Mouse (Mus musculus): ENCODE results near the gene Pla2g3. TPM values are rescaled to one million over a fixed set of nuclear protein-coding genes. Genes with fewer than 3 reads are reported as not detected.

Gene Pla2g3
- polyA plus RNA-seq, 2 experiments, result 0.40 to 0.99 TPM

DNA sequence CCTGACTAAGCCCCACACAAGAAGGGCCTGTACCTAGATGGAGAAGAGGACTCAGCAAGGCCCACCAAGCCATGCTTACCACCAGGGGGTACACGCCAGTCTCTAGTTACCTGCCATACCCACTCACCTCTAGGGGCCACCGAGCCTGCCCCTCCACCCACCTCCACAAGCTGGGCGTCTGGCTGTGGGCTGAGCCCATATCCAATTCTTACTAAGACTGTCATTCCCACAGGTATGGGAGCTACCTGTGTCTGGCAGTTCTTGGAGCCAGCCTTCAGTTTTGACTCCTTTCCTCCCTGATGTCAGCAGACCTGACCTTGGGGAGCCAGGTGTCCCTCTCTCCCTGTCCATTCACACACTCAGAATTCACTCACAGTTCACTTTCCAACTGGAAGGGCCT is 49.6 kb downstream of the Pla2g3 start:
- no peak for TF ChIP-seq POLR2A (IDR thresholded peaks at IDR 0.05; ENCODE audit: borderline replicate concordance, extremely low read depth, insufficient read depth, insufficient read length)
- Histone ChIP-seq H3K4me1 (ENCODE audit: control insufficient read depth, insufficient read depth, low read length) (peaks cover 29% of the 10 kb centered on the region), H3K36me3 (ENCODE audit: control insufficient read depth, insufficient read depth, low read length) (peaks cover 23% of the 10 kb centered on the region), H3K27me3 (ENCODE audit: control insufficient read depth, insufficient read depth, low read length) (no peaks in the 10 kb centered on the region), H3K4me2 (replicated peaks; ENCODE audit: low read depth, low read length, severe bottlenecking) (peak overlapping the region; percentile 76), H3K4me3 (replicated peaks; ENCODE audit: low read length) (peak overlapping the region; percentile 64), H3K27ac (replicated peaks; ENCODE audit: low read depth, low read length) (no peak overlapping the region), H3K9ac (ENCODE audit: low read depth, low read length, severe bottlenecking) (no peak overlapping the region), H3K9me3 (ENCODE audit: control insufficient read depth, low read length) (no peaks in the 10 kb centered on the region)
- WGBS, result 95% methylated on average over 3 of the region's 3 CpGs
- DNase-seq (ENCODE audit: low spot score) (no peak), ATAC-seq (ENCODE audit: low FRiP score, low read depth) (no peak)

GRCm38 (mm10) chr11:3538341-3538740 is 50.3 kb downstream of the Pla2g3 start:
- Histone ChIP-seq H3K36me3 (ENCODE audit: control insufficient read depth, insufficient read depth, low read length) (peaks cover 17% of the 10 kb centered on the region), H3K9ac (ENCODE audit: low read depth, low read length, severe bottlenecking) (peak overlapping the region; percentile 75), H3K27ac (replicated peaks; ENCODE audit: low read depth, low read length) (no peak overlapping the region; the same call in 1 of the 2 replicates), H3K9me3 (ENCODE audit: control insufficient read depth, low read length) (no peaks in the 10 kb centered on the region), H3K4me3 (replicated peaks; ENCODE audit: low read length) (peak overlapping the region; percentile 64), H3K4me2 (replicated peaks; ENCODE audit: low read depth, low read length, severe bottlenecking) (peak overlapping the region; percentile 76), H3K4me1 (ENCODE audit: control insufficient read depth, insufficient read depth, low read length) (peaks cover 35% of the 10 kb centered on the region), H3K27me3 (ENCODE audit: control insufficient read depth, insufficient read depth, low read length) (no peaks in the 10 kb centered on the region)
- no peak for TF ChIP-seq POLR2A (IDR thresholded peaks at IDR 0.05; ENCODE audit: borderline replicate concordance, extremely low read depth, insufficient read depth, insufficient read length)
- ATAC-seq (ENCODE audit: low FRiP score, low read depth) (no peak), DNase-seq (ENCODE audit: low spot score) (no peak)
- 64% methylated on average over 4 of the region's 4 CpGs for WGBS

GRCm38 (mm10) chr11:3539111-3539825 is 51.2 kb downstream of the Pla2g3 start:
- peak overlapping the region; percentile 75 for H3K9ac ChIP-seq (ENCODE audit: low read depth, low read length, severe bottlenecking)
- H3K27me3 ChIP-seq (ENCODE audit: control insufficient read depth, insufficient read depth, low read length), result no peaks in the 10 kb centered on the region
- H3K27ac ChIP-seq (replicated peaks; ENCODE audit: low read depth, low read length), result peak overlapping the region; percentile 61; the same call in 1 of the 2 replicates
- peak overlapping the region; percentile 76 for H3K4me2 ChIP-seq (replicated peaks; ENCODE audit: low read depth, low read length, severe bottlenecking)
- ATAC-seq (ENCODE audit: low FRiP score, low read depth) (peak; percentile 89), DNase-seq (ENCODE audit: low spot score) (peak; percentile 97)
- TF ChIP-seq POLR2A (IDR thresholded peaks at IDR 0.05; ENCODE audit: borderline replicate concordance, extremely low read depth, insufficient read depth, insufficient read length), result peak; percentile 96; the same call in 1 of the 2 replicates
- WGBS, result 6% methylated on average over 33 of the region's 33 CpGs
- peak overlapping the region; percentile 64 for H3K4me3 ChIP-seq (replicated peaks; ENCODE audit: low read length)
- H3K4me1 ChIP-seq (ENCODE audit: control insufficient read depth, insufficient read depth, low read length), result peaks cover 39% of the 10 kb centered on the region
- H3K36me3 ChIP-seq (ENCODE audit: control insufficient read depth, insufficient read depth, low read length), result peaks cover 8% of the 10 kb centered on the region; the same call in 1 of the 2 replicates
- no peaks in the 10 kb centered on the region for H3K9me3 ChIP-seq (ENCODE audit: control insufficient read depth, low read length)

GRCm38 (mm10) chr11:3539826-3540196 is 51.7 kb downstream of the Pla2g3 start:
- Histone ChIP-seq H3K9me3 (ENCODE audit: control insufficient read depth, low read length) (no peaks in the 10 kb centered on the region), H3K27me3 (ENCODE audit: control insufficient read depth, insufficient read depth, low read length) (no peaks in the 10 kb centered on the region), H3K4me2 (replicated peaks; ENCODE audit: low read depth, low read length, severe bottlenecking) (peak overlapping the region; percentile 76), H3K4me1 (ENCODE audit: control insufficient read depth, insufficient read depth, low read length) (peaks cover 38% of the 10 kb centered on the region), H3K27ac (replicated peaks; ENCODE audit: low read depth, low read length) (no peak overlapping the region), H3K9ac (ENCODE audit: low read depth, low read length, severe bottlenecking) (no peak overlapping the region), H3K36me3 (ENCODE audit: control insufficient read depth, insufficient read depth, low read length) (0 out of 2 replicates have a peak, but pooled peaks cover 5% of the 10 kb centered on the region), H3K4me3 (replicated peaks; ENCODE audit: low read length) (peak overlapping the region; percentile 64)
- no peak for DNase-seq (ENCODE audit: low spot score)
- 77% methylated on average over 4 of the region's 4 CpGs for WGBS
- no peak for TF ChIP-seq POLR2A (IDR thresholded peaks at IDR 0.05; ENCODE audit: borderline replicate concordance, extremely low read depth, insufficient read depth, insufficient read length)
- no peak for ATAC-seq (ENCODE audit: low FRiP score, low read depth)

- H3K36me3 ChIP-seq (ENCODE audit: control insufficient read depth, insufficient read depth, low read length), result 0 out of 2 replicates have a peak, but pooled peaks cover 5% of the 10 kb centered on the region
- 0 out of 2 replicates have a peak within 1 kb of the TSS, but pooled peaks have one; percentile 5 for H3K27ac ChIP-seq (replicated peaks; ENCODE audit: low read depth, low read length)
- H3K4me2 ChIP-seq (replicated peaks; ENCODE audit: low read depth, low read length, severe bottlenecking), result peak within 1 kb of the TSS; percentile 76
- ATAC-seq (ENCODE audit: low FRiP score, low read depth), result no peak
- H3K27me3 ChIP-seq (ENCODE audit: control insufficient read depth, insufficient read depth, low read length), result no peaks in the 10 kb centered on the region
- no peaks in the 10 kb centered on the region for H3K9me3 ChIP-seq (ENCODE audit: control insufficient read depth, low read length)
- H3K4me3 ChIP-seq (replicated peaks; ENCODE audit: low read length), result peak within 1 kb of the TSS; percentile 64
- no peak for TF ChIP-seq POLR2A (IDR thresholded peaks at IDR 0.05; ENCODE audit: borderline replicate concordance, extremely low read depth, insufficient read depth, insufficient read length)
- H3K4me1 ChIP-seq (ENCODE audit: control insufficient read depth, insufficient read depth, low read length), result peaks cover 36% of the 10 kb centered on the region
- no peak for DNase-seq (ENCODE audit: low spot score)
- peak within 1 kb of the TSS; percentile 51; the same call in 1 of the 2 replicates for H3K9ac ChIP-seq (ENCODE audit: low read depth, low read length, severe bottlenecking)
- WGBS, result 93% methylated on average over 23 of the region's 23 CpGs
Observed at GRCm38 (mm10) chr11:3540451-3541085, 52.5 kb downstream of the Pla2g3 start, which contains the start of gene Smtn. Gene Smtn (minus strand): TSS chr11:3540612.

Measured in limb, embryonic 14.5 days (tissue).